Mouse (Mus musculus): ENCODE measurements around the gene Tcl1b5.
"Not testable (repeated sequence)": the region's sequence is repeated elsewhere in the genome, so short reads cannot be mapped to it uniquely, and the experiment has no call there.

Tcl1b5 gene

DNA sequence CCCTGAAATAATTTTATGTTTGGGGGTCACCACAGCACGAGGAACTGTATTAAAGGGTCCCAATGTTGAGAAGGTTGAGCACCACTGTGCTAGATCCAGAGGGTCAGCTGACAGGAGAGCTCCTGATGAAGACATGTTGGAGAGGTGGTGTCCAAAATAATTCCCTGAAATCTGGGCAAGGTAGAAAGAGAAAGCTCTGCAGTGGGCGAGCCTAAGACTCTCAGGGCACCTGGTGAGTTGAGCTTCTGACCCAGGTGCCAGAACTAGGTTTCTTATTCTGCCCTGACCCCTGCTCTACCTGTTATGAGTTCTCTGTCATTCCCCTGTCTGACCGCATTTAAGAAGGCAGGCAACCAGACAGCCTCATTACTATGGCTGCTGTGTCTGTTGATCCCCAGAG, at the start of gene Tcl1b5:
Tcl1b5 (plus strand) TSS at position 301 of the 400 bp plus-strand sequence.
- not testable (repeated sequence) for DNase-seq (ENCODE audit: low spot score)

DNA sequence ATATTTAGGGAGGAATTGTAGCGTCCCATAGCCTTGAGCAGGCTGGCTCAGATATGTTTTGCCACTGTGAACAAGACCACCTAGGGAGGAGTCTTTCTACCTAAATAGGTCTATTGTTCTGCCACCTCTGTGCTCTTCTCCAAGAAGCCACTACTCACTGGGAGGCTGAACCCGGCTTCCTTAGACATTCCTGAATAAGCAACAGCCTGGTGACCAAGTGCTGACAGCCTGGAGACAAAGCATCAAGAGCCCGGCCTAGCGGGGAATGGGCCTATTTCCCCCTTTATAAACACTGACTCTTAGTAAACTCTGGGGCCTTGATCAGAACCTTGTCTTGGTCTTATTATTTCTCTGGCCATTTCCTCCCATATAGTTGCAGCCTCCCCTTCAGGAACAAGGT, 49.6 kb upstream of the Tcl1b5 start:
- DNase-seq (ENCODE audit: low spot score), result no peak

DNA sequence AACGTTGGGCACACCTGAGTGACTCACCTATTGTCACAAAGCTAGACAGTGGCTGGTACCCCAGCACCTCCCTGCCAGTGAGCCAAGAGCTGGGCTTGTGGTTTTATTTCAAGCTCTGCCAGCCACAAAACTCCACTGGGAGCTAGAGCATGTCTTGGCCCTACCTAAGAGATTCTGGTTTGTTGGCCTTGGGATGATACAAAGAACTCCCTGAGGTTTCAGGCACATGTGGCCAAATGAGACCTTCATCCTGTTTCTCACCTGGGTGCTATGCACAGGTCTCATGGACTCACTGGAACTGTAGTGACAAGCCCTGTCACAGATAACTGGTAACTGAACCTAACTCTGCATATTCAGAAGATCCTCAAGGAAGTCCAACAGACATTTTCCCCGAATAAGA, 48.5 kb upstream of the Tcl1b5 start:
- DNase-seq (ENCODE audit: low spot score), result no peak

DNA sequence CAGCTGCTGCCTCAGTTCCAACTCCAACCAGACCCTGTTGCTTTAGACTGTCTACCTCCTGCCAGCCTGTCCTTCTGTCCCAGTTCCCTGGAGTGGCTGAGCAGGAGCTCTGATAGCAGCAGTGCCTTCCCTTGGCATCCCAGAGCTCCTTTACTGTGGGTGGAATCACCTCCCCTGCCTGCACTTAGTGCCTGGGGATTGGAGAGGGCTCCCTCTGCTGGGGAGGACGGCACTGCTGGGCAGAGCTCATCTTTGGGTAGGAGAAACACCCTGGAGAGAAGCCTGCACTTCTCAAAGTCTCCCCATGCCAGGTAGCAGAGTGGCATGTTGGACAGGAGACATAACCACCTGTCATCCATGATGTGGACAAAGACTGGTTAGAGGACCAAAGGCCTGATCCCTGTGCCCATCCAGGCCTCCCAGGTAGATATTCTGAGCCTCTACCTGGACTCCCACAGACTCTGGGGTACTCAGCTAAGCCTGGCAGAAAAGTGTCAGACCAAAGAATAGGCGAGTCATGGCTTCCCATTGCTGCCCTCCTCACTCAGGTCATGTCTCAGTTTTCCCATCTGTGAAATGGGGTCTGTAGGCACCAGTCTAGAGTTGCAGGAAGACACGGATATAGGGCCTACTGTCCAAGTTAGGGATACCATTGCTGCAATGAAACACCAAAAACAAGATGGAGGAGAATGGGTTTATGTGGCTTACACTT, 46.5 kb upstream of the Tcl1b5 start:
- DNase-seq (ENCODE audit: low spot score), result not testable (repeated sequence)

DNA sequence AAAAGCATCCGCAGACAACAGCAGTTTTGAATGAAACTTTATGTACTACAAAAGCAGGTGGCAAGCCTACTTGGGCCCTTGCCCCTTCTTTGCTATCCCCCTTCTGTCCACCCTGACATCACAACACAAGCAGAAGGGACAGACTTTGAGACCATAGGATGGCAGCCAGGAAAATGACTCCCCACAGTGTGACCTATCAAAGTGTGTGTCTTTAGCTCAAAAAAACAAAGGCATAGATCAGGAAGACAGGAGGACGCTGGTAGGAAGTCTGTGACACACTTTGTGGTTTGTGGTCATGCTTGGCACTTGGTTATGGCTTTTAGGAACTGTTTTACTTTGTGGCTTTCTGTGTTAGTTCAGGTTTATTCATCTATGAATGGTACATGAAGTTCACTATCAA, 42.0 kb upstream of the Tcl1b5 start:
- not testable (repeated sequence) for DNase-seq (ENCODE audit: low spot score)

DNA sequence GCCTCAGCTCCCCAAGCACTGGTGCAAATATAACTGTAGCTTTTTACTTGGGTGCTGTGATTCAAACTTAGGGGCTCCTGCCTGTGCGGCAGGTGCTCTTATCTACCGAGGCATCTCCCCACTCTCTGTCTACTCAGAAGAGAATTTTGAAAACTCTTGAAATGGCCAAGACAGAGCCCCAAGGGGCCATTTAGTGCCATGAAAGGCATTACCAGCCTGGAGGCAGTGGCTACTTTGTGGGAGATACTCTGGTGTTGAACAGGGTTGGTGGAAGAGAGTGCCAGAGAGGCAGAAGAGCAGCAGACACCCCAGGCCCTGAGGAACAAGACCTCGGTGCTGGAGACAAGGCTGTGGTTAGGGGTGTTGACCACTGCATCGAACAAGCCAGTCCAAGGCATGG, 41.3 kb upstream of the Tcl1b5 start:
- DNase-seq (ENCODE audit: low spot score), result not testable (repeated sequence)

DNA sequence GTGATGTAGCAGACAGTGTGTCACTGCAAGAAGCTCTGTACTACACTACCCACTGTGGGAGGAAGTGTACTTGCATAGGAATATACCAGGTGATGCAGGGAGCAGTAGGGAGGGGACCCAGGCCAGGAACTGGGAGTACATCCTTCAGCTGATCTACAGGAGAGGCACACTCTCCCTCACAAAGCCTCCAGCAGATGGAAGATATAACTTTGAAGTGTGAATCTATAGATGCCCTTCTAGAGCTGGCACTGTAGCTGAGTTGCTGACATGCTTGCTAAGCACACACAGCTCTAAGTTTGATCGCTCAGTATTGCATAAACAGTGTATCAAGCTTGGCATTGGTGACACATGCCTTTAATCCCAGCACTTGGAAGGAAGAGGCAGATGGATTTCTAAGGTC, 38.4 kb upstream of the Tcl1b5 start:
- DNase-seq (ENCODE audit: low spot score), result not testable (repeated sequence)

DNA sequence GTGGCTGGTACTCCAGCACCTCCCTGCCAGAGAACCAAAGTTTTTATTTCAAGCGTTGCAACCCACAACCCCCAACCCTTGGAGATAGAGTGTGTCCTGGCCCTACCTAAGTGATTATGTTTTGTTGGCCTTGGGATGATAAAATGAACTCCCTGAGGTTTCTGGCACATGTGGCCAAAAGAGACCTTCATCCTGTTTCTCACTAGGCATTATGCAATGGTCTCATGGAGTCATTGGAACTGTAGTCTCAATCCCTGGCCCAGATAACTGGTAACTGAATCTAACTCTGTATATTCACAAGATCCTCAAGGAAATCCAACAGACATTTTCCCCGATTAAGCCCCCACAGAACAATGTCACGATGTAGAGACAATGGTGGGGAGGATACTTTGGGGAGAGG, 33.0 kb upstream of the Tcl1b5 start:
- no peak for DNase-seq (ENCODE audit: low spot score)

DNA sequence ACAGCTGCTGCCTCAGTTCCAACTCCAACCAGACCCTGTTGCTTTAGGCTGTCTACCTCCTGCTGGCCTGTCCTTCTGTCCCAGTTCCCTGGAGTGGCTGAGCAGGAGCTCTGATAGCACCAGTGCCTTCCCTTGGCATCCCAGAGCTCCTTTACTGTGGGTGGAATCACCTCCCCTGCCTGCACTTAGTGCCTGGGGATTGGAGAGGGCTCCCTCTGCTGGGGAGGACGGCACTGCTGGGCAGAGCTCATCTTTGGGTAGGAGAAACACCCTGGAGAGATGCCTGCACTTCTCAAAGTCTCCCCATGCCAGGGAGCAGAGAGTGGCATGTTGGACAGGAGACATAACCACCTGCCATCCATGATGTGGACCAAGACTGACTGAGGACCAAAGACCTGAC, 31.2 kb upstream of the Tcl1b5 start:
- not testable (repeated sequence) for DNase-seq (ENCODE audit: low spot score)

DNA sequence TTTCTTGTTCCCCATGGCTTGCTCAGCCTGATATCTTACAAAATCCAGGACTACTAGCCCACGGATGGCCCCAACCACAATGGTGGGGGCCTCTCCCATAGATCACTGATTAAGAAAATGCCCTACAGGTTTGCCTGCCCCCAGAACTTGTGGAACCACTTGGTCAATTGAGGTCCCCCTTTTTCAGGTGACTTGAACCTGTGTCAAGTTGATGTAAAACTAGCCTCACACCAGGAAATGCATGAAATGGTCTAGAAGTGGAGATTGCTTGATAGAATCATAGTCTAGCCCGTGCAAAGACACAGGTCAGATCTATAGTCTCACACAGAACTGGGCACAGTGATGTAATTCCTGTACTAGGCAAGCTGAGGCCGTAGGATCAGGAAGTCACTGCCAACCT, 30.4 kb upstream of the Tcl1b5 start, which contains the start of gene Tcl1b2:
Tcl1b2 (plus strand) TSS at position 301 of the 400 bp plus-strand sequence.
- DNase-seq (ENCODE audit: low spot score), result no peak

DNA sequence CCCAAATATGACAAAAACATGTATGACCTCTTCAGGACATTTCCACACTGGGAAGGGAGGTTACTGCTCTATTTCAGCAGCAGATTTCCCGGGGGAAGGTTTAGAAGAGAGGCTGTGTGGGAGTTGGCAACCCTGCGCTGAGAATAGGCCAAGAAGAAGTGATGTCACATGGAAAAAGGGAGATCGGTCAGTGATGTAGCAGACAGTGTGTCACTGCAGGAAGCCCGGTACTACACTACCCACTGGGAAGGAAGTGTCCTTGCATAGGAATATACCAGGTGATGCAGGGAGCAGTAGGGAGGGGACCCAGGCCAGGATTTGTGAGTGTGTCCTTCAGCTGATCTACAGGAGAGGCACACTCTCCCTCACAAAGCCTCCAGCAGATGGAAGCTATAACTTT, 20.9 kb upstream of the Tcl1b5 start:
- not testable (repeated sequence) for DNase-seq (ENCODE audit: low spot score)

DNA sequence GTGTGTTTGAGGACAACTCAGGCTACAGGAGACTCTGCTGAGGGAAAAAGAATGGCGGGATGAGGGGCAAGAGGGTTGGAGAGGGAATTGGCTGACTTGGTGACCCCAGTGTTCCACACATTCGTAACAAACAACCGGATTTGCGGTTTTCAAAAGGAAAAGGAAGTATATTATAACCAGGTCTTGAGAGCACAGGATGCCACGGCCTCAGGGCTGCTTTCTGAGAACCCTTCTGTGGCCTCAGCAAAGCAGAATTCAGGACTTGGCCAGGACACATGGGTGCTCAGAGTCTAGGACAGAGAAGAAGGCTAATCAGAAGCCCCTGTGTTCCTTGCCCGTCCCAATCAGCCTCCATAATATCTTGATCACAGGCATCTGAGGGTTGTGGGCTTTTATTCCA, 17.3 kb upstream of the Tcl1b5 start:
- no peak for DNase-seq (ENCODE audit: low spot score)

DNA sequence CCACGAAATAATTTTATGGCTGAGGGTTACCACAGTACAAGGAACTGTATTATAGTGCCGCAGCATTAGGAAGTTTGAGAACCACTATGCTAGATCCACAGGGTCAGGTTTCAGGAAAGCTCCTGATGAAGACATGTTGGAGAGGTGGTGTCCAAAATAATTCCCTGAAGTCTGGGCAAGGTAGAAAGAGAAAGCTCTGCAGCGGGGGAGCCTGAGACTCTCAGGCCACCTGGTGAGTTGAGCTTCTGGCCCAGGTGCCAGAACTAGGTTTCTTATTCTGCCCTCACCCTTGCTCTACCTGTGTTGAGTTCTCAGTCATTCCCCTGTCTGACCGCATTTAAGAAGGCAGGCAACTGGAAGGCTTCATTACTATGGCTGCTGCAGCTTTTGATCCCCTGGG, 16.8 kb upstream of the Tcl1b5 start, which contains the start of gene Tcl1b1:
Tcl1b1 (plus strand) TSS at position 301 of the 400 bp plus-strand sequence.
- DNase-seq (ENCODE audit: low spot score), result no peak

DNA sequence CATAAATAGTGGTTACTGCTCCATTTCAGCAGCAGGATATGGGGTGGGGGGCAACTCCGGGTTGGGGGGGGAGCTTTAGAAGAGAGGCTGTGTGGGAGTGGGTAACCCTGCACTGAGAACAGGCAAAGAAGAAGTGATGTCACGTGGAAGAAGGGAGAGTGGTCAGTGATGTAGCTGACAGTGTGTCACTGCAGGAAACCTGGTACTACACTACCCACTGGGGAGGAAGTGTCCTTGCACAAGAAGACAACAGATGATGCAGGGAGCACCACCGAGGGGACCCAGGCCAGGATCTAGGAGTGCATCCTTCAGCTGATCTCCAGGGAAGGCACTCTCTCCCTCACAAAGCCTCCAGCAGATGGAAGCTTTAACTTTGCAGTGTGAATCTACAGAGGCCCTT, 9.4 kb upstream of the Tcl1b5 start:
- DNase-seq (ENCODE audit: low spot score), result no peak

DNA sequence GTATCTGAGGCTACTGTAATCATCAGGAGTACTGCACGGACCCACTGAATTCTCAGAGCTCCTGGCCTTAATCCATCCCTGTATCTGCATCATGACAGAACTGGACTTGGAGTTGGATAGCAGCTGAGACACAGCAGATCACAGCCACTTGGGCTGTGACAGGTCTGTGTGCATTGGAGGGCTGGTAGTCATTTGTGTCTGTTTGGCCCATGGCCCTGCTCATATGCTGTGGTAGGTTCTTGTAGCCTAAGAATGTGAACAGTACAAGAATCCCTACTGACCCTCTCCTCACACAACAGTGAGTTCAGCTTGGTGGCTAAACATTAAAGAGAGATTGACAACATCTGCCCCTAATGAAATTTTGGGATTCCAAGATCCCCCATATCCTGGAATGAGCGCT, 2.8 kb upstream of the Tcl1b5 start:
- no peak for DNase-seq (ENCODE audit: low spot score)

DNA sequence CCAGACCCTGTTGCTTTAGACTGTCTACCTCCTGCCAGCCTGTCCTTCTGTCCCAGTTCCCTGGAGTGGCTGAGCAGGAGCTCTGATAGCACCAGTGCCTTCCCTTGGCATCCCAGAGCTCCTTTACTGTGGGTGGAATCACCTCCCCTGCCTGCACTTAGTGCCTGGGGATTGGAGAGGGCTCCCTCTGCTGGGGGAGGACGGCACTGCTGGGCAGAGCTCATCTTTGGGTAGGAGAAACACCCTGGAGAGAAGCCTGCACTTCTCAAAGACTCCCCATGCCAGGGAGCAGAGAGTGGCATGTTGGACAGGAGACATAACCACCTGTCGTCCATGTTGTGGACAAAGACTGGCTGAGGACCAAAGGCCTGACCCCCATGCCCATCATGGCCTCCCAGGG, 1.8 kb upstream of the Tcl1b5 start:
- not testable (repeated sequence) for DNase-seq (ENCODE audit: low spot score)

DNA sequence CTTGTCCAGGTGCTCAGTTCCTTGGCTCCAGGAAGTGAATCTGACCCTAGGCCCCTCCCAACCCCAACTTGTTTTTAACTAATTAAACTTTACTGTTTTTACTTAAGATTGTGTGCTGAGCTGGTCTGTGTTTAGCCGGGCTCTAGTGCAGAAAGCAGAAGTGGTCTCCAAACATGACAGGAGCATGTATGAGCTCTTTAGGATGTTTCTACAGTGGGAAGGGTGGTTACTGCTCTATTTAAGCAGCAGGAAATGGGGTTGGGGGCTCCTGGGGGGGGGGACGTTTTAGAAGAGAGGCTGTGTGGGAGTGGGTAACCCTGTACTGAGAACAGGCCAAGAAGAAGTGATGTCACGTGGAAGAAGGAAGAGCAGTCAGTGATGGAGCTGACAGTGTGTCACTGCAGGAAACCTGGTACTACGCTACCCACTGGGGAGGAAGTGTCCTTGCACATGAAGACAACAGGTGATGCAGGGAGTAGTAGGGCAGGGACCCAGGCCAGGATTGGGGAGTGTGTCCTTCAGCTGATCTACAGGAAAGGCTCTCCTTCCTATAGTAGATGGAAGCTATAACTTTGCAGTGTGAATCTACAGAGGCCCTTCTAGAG, 5.0 kb downstream of the Tcl1b5 start:
- not testable (repeated sequence) for DNase-seq (ENCODE audit: low spot score)

DNA sequence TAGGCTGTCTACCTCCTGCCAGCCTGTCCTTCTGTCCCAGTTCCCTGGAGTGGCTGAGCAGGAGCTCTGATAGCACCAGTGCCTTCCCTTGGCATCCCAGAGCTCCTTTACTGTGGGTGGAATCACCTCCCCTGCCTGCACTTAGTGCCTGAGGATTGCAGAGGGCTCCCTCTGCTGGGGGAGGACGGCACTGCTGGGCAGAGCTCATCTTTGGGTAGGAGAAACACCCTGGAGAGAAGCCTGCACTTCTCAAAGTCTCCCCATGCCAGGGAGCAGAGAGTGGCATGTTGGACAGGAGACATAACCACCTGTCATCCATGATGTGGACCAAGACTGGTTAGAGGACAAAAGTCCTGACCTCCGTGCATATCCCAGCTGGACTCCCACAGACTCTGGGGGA, 12.8 kb downstream of the Tcl1b5 start:
- not testable (repeated sequence) for DNase-seq (ENCODE audit: low spot score)

DNA sequence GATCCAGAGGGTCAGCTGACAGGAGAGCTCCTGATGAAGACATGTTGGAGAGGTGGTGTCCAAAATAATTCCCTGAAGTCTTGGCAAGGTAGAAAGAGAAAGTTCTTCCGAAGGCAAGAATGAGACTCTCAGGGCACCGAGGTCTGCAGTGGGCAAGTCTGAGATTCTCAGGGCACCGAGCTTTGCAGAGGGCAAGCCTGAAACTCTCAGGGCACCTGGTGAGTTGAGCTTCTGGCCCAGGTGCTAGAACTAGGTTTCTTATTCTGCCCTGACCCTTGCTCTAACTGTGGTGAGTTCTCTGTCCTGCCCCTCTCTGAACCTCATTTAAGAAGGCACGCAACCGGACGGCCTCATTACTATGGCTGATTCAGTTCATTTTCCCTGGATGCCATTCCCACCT, 14.6 kb downstream of the Tcl1b5 start, which contains the start of gene Tcl1b3:
Tcl1b3 (plus strand) TSS at position 301 of the 400 bp plus-strand sequence.
- DNase-seq (ENCODE audit: low spot score), result not testable (repeated sequence)

DNA sequence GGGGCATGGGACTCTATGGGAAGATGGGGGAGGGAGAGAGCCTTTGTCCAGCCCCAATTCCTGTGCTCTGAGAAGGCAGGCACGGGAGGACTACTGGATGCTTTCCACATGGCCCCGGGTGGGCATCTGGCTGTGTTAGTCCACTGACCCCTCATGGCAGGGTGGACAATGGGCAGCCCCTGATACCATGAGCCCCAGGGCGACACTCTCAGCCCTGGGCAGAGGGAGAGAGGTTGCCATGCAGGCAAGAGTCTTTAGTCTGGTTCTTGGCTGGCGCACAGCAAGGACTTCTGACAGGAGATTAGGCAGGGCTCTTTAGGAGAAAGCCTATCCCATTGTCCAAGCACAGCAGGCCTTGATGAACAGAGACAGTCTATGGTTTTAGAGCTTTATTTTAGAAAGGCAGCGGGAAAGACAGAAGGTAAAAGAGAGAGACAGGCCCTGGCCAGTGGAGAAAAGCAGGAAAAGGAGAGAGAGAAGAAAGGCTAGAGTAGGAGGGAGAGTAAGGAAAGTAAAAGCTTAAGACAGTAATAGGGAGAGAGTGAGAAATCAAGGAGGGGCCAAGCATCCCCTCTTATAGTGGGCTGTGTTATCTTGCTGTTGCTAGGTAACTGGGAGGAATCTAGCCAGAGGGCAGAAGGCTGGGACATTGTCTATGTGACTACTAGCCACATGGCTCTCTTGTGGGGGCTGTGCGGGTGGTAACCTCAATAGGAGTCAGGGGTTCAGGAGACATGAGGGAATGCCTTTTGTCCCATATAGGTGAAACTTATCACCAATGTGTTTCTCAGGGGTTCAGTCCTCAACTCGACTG, 23.7 kb downstream of the Tcl1b5 start:
- DNase-seq (ENCODE audit: low spot score), result not testable (repeated sequence)

DNA sequence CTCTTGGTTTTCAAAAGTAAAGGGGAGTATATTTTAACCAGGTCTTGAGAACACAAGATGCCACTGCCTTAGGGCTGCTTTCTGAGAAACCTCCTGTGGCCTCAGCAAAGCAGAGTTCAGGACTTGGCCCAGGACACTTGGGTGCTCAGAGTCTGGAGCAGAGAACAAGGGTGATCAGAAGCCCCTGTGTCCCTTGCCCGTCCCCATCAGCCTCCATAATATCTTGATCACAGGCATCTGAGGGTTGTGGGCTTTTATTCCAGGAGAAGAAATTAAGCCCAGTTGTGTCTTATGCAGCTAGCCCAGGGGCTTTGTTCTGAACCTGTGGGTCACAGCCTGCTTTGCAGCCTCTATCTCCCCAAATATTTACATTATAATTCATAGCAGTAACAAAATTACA, 25.5 kb downstream of the Tcl1b5 start, which contains the start of gene Tcl1b4:
Tcl1b4 (plus strand) TSS at position 301 of the 400 bp plus-strand sequence.
- not testable (repeated sequence) for DNase-seq (ENCODE audit: low spot score)

DNA sequence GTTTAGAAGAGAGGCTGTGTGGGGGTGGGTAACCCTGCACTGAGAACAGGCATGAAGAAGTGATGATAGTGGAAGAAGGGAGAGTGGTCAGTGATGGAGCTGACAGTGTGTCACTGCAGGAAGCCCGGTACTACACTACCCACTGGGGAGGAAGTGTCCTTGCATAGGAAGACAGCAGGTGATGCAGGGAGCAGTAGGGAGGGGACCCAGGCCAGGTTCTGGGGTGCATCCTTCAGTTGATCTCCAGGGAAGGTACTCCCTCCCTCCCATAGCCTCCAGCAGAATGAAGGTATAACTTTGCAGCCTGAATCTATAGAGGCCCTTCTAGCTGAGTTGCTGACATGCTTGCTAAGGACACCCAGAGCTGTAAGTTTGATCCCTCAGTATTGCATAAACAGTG, 30.9 kb downstream of the Tcl1b5 start:
- DNase-seq (ENCODE audit: low spot score), result no peak

DNA sequence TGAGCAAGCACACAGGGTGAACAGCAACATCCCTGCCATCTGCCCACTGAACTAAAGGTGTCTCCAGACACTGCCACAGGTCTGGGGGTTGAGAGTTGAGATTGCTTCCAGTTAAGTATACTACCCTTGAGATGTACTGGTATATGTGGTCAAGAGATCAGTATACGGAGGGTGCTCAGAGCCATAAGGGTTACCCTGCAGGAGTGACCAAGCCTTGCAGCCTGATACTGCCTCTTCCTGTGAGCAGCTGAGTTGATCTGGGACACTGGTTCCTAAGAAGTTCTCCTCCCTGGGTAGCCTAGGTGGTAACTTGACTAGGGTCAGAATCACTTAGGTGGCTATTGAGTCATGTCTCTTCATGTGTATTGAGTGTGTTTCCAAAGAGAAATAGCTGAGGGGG, 32.3 kb downstream of the Tcl1b5 start:
- DNase-seq (ENCODE audit: low spot score), result no peak

Measured in MN1 (cell line).